Mouse (Mus musculus) left cerebral cortex, postnatal 10 days (tissue): Measurements from ENCODE around the gene Rtn4rl1. TPM values are rescaled to one million over a fixed set of nuclear protein-coding genes. Genes with fewer than 3 reads are reported as not detected.

Source experiments
- DNase-seq, 2 experiments: peaks; one replicate each; pipeline ENCODE4 v3.0.0; 2021 to 2022; ENCODE audit warnings: low spot score in 2 of 2, mixed read lengths in 1 of 2; ENCODE audit errors: extremely low spot score in 1 of 2
- intact Hi-C: fragments of 180-260 bp; cut with DNase I; formaldehyde crosslinking; loops from one replicate; pipeline ENCODE4 v1.15.1; 2025
- microRNA-seq: library from miRNA; unstranded; fragments of <30 nt; microRNA quantifications from one replicate; pipeline ENCODE4 v1.2.0, GENCODE M21; 2022
- total RNA-seq, 2 experiments: library from RNA; stranded (reverse); gene quantifications; 2 replicates each; pipeline ENCODE4 v1.2.3; 2021

Rtn4rl1 gene
- total RNA-seq, 2 experiments from 2014 or later, result 44.8 to 46.9 TPM

GRCm38 (mm10) chr11:75297631-75298030 is 104.0 kb downstream of the Rtn4rl1 start:
- intact Hi-C loops, result no loop called here
- DNase-seq, result no peak

DNA sequence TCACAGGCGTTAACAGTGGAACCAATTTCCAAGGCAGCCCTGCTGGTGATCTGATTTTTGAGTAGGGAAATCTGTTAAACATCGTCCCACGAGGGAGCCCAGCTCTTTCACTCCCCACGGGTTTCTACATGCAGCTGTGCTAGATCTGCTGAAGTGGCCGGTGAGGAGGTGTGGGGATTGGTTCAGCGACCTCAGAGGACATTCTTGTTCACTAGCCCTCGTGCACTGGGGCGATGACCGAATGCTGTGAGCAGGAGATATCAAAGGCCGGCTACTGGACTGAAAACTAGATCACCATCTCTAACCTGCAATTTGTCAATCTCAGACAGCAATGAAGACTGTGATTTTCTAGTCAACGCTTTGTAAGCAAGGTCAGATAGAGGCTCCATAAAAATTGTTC is 104.9 kb downstream of the Rtn4rl1 start:
- intact Hi-C loops, result no loop called here
- DNase-seq, result no peak

GRCm38 (mm10) chr11:75299786-75300185 is 106.2 kb downstream of the Rtn4rl1 start:
- intact Hi-C loops, result no loop called here
- DNase-seq, result no peak

DNA sequence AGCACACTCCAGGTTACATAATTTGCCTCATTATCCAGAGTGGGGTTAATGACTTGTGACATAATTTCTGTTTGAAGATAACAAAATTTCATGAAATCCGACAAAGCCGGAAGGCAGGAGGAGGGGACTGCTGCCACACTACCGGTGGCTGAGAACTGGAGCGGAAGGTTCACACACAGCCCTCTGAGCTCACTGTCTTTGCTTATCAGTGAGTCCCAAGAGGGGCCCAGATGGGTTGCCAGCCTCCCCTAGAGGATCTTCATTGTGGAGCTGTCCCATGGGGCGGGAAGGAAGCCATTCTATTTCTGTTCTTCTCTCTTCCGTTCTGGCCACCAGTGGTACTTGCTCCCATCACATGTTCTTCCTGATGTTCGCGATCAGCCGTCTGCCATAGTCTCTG is 107.4 kb downstream of the Rtn4rl1 start:
- intact Hi-C loops, result no loop called here

GRCm38 (mm10) chr11:75304797-75305196 is 111.2 kb downstream of the Rtn4rl1 start:
- no peak for DNase-seq
- intact Hi-C loops, result no loop called here

More for the DNA sequence above, 107.4 kb downstream of the Rtn4rl1 start:
- DNase-seq, result no peak

DNA sequence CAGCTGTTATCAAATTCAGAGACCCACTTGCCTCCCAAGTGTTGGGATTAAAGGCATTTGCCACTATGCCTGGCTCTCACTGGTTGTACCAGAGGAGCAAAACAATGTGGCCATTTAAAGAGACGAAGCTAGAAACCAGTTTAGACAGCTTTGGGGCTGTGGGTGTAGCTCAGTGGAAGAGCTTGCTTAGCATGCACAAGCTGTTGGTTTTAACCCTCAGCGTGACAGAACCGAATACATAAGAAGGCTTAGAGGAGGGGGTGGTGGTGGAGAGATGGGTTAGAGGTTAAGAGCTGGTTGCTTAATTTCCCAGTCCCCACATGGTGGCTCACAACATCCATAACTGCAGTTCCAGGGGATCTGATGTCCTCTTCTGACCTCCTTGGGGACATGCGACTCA is 115.1 kb downstream of the Rtn4rl1 start:
- intact Hi-C loops, result no loop called here
- DNase-seq, result no peak

DNA sequence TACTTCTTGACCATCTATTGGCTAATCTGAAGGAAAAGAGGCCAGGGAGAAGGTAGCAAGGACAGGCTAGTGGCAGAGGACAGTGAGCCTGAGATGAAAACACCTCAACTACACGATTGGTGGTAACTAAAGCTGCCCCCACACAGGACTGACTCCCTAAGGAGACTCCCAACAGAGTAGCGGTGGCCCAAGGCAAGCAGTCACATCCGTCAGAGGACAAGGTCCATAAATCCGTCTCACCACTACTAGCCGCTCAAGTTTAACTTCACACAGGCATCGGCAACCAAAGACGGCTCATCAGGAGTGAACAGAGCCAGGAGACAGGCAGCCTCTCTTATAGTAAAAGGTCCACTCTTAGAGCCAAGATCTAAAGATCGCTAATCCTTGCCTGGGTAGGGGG is 117.2 kb downstream of the Rtn4rl1 start:
- intact Hi-C loops, result no loop called here
- DNase-seq, result no peak

- intact Hi-C loops, result no loop called here
- DNase-seq, result no peak
Observed at GRCm38 (mm10) chr11:75311751-75312150, 118.2 kb downstream of the Rtn4rl1 start.

DNA sequence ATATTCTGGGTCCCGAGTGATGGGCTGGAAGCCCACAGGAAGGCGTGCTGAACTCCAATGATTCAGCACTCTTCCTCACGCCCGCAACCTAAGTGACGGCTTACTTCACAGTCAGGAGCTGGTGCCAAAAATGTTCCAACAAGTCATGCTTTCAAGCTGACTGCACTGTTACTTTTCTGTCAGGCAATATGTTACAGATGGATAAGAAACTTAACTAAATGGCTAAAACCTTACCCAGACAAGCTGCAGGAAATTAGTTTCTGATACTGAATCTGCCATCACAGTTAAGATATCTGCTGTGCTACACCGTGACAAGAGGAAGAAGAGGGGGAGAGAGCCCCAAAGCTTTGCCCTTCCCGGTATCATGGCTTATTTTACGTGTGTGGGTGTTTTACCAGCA is 120.3 kb downstream of the Rtn4rl1 start:
- intact Hi-C loops, result no loop called here
- no peak for DNase-seq

Small RNAs within 50 kb of the gene (microRNA-seq; reads per million reads assigned to microRNA genes)
- gene Mir132 (7,136 reads per million, percentile 94 among the genes with 10 or more reads in this experiment), gene Mir212 (222 reads per million, percentile 63 among the genes with 10 or more reads in this experiment)

Other genes starting within 250 kb of the Rtn4rl1 start
- gene Hic1, start 24.3 kb upstream of the Rtn4rl1 start, total RNA-seq, result 1 to 10 TPM; 3.9 to 5.3 TPM
- gene Ovca2, start 14.9 kb upstream of the Rtn4rl1 start, total RNA-seq, result 10 to 100 TPM in 1 of 2 experiments, 1 to 10 TPM in 1; 9.2 to 11.3 TPM
- gene Dph1, start 2.5 kb upstream of the Rtn4rl1 start, total RNA-seq, result 10 to 100 TPM; 14.1 to 15.9 TPM
- 10 to 100 TPM; 42.4 TPM for gene Rpa1, start 154.5 kb downstream of the Rtn4rl1 start, total RNA-seq
- gene Smyd4, start 154.7 kb downstream of the Rtn4rl1 start, total RNA-seq, result 10 to 100 TPM; 11.6 to 13.7 TPM
- 10 to 100 TPM; 14.7 to 18.2 TPM for gene Serpinf1, start 228.9 kb downstream of the Rtn4rl1 start, total RNA-seq
- not detected for gene Serpinf2, start 245.8 kb downstream of the Rtn4rl1 start, total RNA-seq